Mouse (Mus musculus) T-helper 17 cell (primary cell): ENCODE measurements around the gene Plxna2.

ENCODE experiments used
- in situ Hi-C, 2 experiments: fragments of 300-600 bp; cut with MboI, MseI; formaldehyde crosslinking; loops; 1 replicate in 1 of 2; 2 replicates in 1 of 2; pipeline ENCODE4 v1.15.1; 2025; ENCODE audit warnings: high pct_unique_total_duplicates in 2 of 2

Plxna2 gene

GRCm38 (mm10) chr1:194658459-194659160 is 40.6 kb downstream of the Plxna2 start:
- in situ Hi-C loops: no loop called here

GRCm38 (mm10) chr1:194660426-194661119 is 42.6 kb downstream of the Plxna2 start:
- in situ Hi-C loops: no loop called here

- in situ Hi-C loops: no loop called here
Measured at GRCm38 (mm10) chr1:194663021-194663420, 45.0 kb downstream of the Plxna2 start.

- in situ Hi-C loops: no loop called here
Measured at GRCm38 (mm10) chr1:194665715-194666114, 47.7 kb downstream of the Plxna2 start.

- in situ Hi-C loops: no loop called here
Measured at GRCm38 (mm10) chr1:194671783-194672524, 53.9 kb downstream of the Plxna2 start.

- in situ Hi-C loops: no loop called here
Measured at GRCm38 (mm10) chr1:194672525-194672894, 54.5 kb downstream of the Plxna2 start.

- in situ Hi-C loops: no loop called here
Measured at GRCm38 (mm10) chr1:194673229-194673628, 55.2 kb downstream of the Plxna2 start.

GRCm38 (mm10) chr1:194675106-194675890 is 57.3 kb downstream of the Plxna2 start:
- in situ Hi-C loops: no loop called here

- in situ Hi-C loops: no loop called here
Measured at GRCm38 (mm10) chr1:194675891-194676200, 57.8 kb downstream of the Plxna2 start.

GRCm38 (mm10) chr1:194677878-194678277 is 59.9 kb downstream of the Plxna2 start:
- in situ Hi-C loops: no loop called here

- in situ Hi-C loops: no loop called here
Measured at GRCm38 (mm10) chr1:194679147-194679546, 61.1 kb downstream of the Plxna2 start.

GRCm38 (mm10) chr1:194680136-194680535 is 62.1 kb downstream of the Plxna2 start:
- in situ Hi-C loops: no loop called here

GRCm38 (mm10) chr1:194682021-194682420 is 64.0 kb downstream of the Plxna2 start:
- in situ Hi-C loops: no loop called here

- in situ Hi-C loops: no loop called here
Measured at GRCm38 (mm10) chr1:194683132-194683531, 65.1 kb downstream of the Plxna2 start.

- in situ Hi-C loops: no loop called here
Measured at GRCm38 (mm10) chr1:194685896-194686295, 67.9 kb downstream of the Plxna2 start.

GRCm38 (mm10) chr1:194687746-194688145 is 69.7 kb downstream of the Plxna2 start:
- in situ Hi-C loops: no loop called here

GRCm38 (mm10) chr1:194688161-194688560 is 70.1 kb downstream of the Plxna2 start:
- in situ Hi-C loops: no loop called here

- in situ Hi-C loops: no loop called here
Measured at GRCm38 (mm10) chr1:194693063-194693462, 75.0 kb downstream of the Plxna2 start.

GRCm38 (mm10) chr1:194693488-194693887 is 75.5 kb downstream of the Plxna2 start:
- in situ Hi-C loops: no loop called here

GRCm38 (mm10) chr1:194694805-194695204 is 76.8 kb downstream of the Plxna2 start:
- in situ Hi-C loops: no loop called here

- in situ Hi-C loops: no loop called here
Measured at GRCm38 (mm10) chr1:194697439-194697838, 79.4 kb downstream of the Plxna2 start.

- in situ Hi-C loops: no loop called here
Measured at GRCm38 (mm10) chr1:194699321-194699720, 81.3 kb downstream of the Plxna2 start.
